Mouse (Mus musculus) embryonic facial prominence, embryonic 11.5 days (tissue): Measurements from ENCODE around the gene Col18a1. TPM values are rescaled to one million over a fixed set of nuclear protein-coding genes. Genes with fewer than 3 reads are reported as not detected.

ENCODE experiments used
- ATAC-seq: fragments of 200-750 bp; cut with Nextera tagmentation; replicated peaks from 2 replicates; pipeline ENCODE4 v1.8.0; 2017; ENCODE audit warnings: low read depth; ENCODE audit not compliant: insufficient number of reproducible peaks, low FRiP score, low TSS enrichment
- DNase-seq: peaks from one replicate; pipeline ENCODE4 v3.0.0-alpha.2; 2015; ENCODE audit warnings: low spot score
- H3K27ac ChIP-seq: fragments of 300-500 bp; sonication (generic); replicated peaks from 2 replicates; pipeline ENCODE4 v1.5.1; 2014; ENCODE audit warnings: mild to moderate bottlenecking, low read depth, low read length, control low read depth
- H3K27me3 ChIP-seq: fragments of 300-500 bp; sonication (generic); 2 replicates; pipeline ENCODE4 v1.6.1; 2014; ENCODE audit warnings: mild to moderate bottlenecking, low read length, moderate library complexity, mixed read lengths; ENCODE audit not compliant: control insufficient read depth, insufficient read depth
- H3K36me3 ChIP-seq: fragments of 300-500 bp; sonication (generic); replicated peaks from 2 replicates; pipeline ENCODE4 v1.6.1; 2014; ENCODE audit warnings: low read depth, mild to moderate bottlenecking, low read length, moderate library complexity, mixed read lengths; ENCODE audit not compliant: control insufficient read depth, insufficient read depth
- H3K4me1 ChIP-seq: fragments of 300-500 bp; sonication (generic); 2 replicates; pipeline ENCODE4 v1.6.1; 2014; ENCODE audit warnings: low read length, mixed read lengths; ENCODE audit not compliant: control insufficient read depth, insufficient read depth
- H3K4me2 ChIP-seq: fragments of 300-500 bp; sonication (generic); 2 replicates; pipeline ENCODE4 v1.6.1; 2014; ENCODE audit warnings: low read depth, mild to moderate bottlenecking, control low read depth, low read length, moderate library complexity
- H3K4me3 ChIP-seq: fragments of 300-500 bp; sonication (generic); 2 replicates; pipeline ENCODE4 v1.5.1; 2014; ENCODE audit warnings: low read depth, low read length, control low read depth
- H3K9ac ChIP-seq: fragments of 300-500 bp; sonication (generic); replicated peaks from 2 replicates; pipeline ENCODE4 v1.6.1; 2014; ENCODE audit warnings: mild to moderate bottlenecking, control low read depth, low read length
- H3K9me3 ChIP-seq: fragments of 300-500 bp; sonication (generic); replicated peaks from 2 replicates; pipeline ENCODE4 v1.6.1; 2016; ENCODE audit warnings: mild to moderate bottlenecking, low read length, inconsistent platforms, mixed read lengths; ENCODE audit not compliant: control insufficient read depth
- WGBS: fragments of 180-500 bp; shearing (Covaris S2); extraction: QIAGEN DNeasy Blood & Tissue Kit; methylation state at CpG from one replicate; pipeline ENCODE4 v1.1.7; 2014; 5-methylcytosine and 5-hydroxymethylcytosine counted together
- polyA plus RNA-seq: library from polyadenylated mRNA; unstranded; fragments of >200 nt; fragmentation: Nextera tagmentation; extraction: Ambion mirVana; gene quantifications from 2 replicates; pipeline ENCODE4 v1.2.1, GENCODE M21; 2014

Col18a1 gene
- polyA plus RNA-seq, 1 experiment from 2014 or later: 55.5 TPM

DNA sequence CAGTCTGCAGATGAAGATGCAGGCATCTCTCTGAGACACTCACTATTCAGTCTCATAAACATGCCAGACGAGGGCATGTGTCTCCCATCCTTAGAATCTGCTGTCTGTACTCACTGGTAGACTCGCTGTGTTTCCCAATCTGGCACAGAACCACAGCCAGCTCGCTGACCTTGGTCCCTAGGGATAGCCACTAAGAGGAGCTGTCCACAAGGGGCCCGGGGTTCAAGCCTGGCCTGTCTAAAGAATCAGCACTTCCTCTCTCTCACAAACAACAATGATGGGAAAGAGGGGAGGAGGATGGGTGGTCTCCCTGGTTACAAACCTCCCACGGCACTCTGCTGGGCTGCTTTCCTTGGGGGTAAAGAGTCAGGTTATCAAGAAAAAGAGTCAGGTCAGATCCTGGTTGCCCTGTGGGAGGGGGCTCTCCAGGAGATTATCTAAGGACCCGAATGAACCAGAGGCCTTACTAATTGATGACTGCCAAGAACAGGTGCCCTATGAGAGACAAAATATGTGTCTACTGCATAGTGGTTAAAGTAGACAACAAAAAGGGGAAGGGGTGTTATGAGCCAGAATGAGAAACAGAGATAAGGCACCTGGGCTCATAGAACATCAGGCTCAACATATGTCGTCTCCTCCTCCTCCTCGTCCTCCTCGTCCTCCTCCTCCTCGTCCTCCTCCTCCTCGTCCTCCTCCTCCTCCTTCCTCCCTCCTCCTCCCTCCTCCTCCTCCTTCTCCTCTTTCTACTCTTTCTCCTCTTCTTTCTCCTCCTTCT lies 8.9 kb downstream of the Col18a1 start:
- peaks cover 3% of the 10 kb centered on the region for H3K4me1 ChIP-seq
- H3K9me3 ChIP-seq: no peaks in the 10 kb centered on the region
- 32% methylated on average over 9 of the region's 11 CpGs for WGBS
- H3K4me2 ChIP-seq: no peak overlapping the region; the same call in 1 of the 2 replicates
- H3K27ac ChIP-seq: no peak overlapping the region
- H3K4me3 ChIP-seq: no peak overlapping the region
- no peak for DNase-seq
- no peaks in the 10 kb centered on the region for H3K27me3 ChIP-seq
- no peaks in the 10 kb centered on the region for H3K36me3 ChIP-seq
- no peak overlapping the region for H3K9ac ChIP-seq
- ATAC-seq: no peak

- H3K27ac ChIP-seq: no peak overlapping the region
- H3K4me2 ChIP-seq: no peak overlapping the region
- peaks cover 12% of the 10 kb centered on the region for H3K4me1 ChIP-seq
- no peaks in the 10 kb centered on the region for H3K27me3 ChIP-seq
- no peaks in the 10 kb centered on the region for H3K9me3 ChIP-seq
- no peak overlapping the region for H3K9ac ChIP-seq
- peak; percentile 82 for DNase-seq
- no peak overlapping the region for H3K4me3 ChIP-seq
- WGBS: 11% methylated on average over 2 of the region's 2 CpGs
- peak; percentile 76 for ATAC-seq
- H3K36me3 ChIP-seq: no peaks in the 10 kb centered on the region
These were observed 14.1 kb downstream of the Col18a1 start for GRCm38 (mm10) chr10:77152178-77152621.

DNA sequence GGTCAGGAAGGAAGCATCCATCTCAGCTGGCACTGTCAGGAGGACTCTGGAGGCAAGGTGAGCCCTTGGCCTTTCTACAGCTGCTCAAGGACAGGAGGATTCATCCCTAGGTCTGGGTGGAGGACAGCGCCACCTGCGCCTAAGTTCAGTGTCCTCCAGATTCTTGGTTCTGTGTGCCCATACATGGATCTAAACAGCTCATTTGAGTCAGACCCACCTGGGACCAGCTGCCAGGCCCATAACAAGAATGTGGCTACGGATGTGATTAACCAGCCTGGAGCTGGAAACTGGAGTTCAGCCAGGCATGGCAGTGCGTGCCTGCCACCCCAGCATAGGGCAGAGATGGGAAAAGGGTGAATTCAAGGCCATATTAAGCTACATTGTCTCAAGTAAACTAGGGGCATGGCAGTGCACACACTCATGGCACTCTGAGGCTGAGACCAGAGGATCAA lies 14.8 kb downstream of the Col18a1 start:
- no peaks in the 10 kb centered on the region for H3K36me3 ChIP-seq
- 57% methylated on average over 4 of the region's 4 CpGs for WGBS
- no peak overlapping the region for H3K4me3 ChIP-seq
- H3K9me3 ChIP-seq: no peaks in the 10 kb centered on the region
- peak overlapping the region; percentile 42 for H3K27ac ChIP-seq
- H3K9ac ChIP-seq: 0 out of 2 replicates have a peak overlapping the region, but pooled peaks have one; percentile 14
- no peak for DNase-seq
- peaks cover 15% of the 10 kb centered on the region for H3K4me1 ChIP-seq
- no peaks in the 10 kb centered on the region for H3K27me3 ChIP-seq
- 0 out of 2 replicates have a peak, but pooled peaks have one; percentile 4 for ATAC-seq
- no peak overlapping the region for H3K4me2 ChIP-seq

DNA sequence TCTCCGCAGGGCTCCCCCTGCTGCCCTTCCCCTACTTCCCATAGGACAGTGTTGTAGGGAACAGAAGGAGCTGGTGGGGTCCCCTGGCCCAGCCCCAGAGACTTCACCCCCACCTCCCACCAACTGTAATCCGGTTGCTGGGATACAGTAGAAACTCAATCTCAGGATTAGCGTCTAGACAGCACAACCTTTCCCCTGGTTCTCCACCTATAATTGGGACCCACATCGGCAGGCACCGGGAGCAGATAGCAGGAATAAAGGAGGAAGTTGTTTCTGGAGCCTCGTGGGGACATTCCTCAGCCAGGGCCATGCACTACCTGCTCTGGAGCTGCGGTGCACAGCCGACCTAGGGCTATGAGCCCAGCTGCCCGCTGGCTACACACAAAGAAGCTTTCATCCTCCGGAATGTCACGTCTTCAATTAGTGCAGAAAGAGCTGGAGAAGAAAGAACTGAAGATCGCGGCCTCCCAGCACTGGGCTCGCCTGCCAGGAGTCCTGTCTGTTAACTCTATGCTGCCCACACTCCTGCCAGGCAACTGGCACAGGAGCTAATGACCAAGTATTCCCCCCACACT lies 15.3 kb downstream of the Col18a1 start:
- Histone ChIP-seq H3K27ac (peak overlapping the region; percentile 42), H3K36me3 (no peaks in the 10 kb centered on the region), H3K9me3 (no peaks in the 10 kb centered on the region), H3K4me3 (no peak overlapping the region), H3K27me3 (no peaks in the 10 kb centered on the region), H3K4me2 (0 out of 2 replicates have a peak overlapping the region, but pooled peaks have one; percentile 17), H3K9ac (0 out of 2 replicates have a peak overlapping the region, but pooled peaks have one; percentile 14), H3K4me1 (peaks cover 15% of the 10 kb centered on the region)
- 3% methylated on average over 14 of the region's 14 CpGs for WGBS
- DNase-seq (peak; percentile 74), ATAC-seq (peak; percentile 45)

GRCm38 (mm10) chr10:77150016-77150415 lies 16.3 kb downstream of the Col18a1 start:
- no peak overlapping the region for H3K4me3 ChIP-seq

DNA sequence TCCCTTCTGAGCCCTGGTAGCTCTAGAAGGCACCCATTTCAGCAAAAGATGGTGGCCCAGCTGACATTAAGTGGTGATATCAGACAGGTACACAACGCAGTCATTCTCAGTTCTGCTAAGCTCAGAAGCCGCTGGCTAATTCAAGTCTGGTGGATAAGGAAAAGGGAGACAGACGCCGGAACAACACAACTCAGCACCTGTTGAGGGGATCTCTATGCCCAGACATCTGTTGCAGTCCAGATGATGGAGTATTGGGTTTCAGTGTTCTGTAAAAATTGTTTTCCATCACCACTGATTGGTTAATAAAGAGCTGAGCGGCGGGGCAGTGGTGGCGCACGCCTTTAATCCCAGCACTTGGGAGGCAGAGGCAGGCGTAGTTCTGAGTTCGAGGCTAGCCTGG lies 18.8 kb downstream of the Col18a1 start:
- no peak overlapping the region for H3K27ac ChIP-seq
- ATAC-seq: no peak
- H3K4me1 ChIP-seq: peaks cover 15% of the 10 kb centered on the region
- no peak for DNase-seq
- no peaks in the 10 kb centered on the region for H3K9me3 ChIP-seq
- H3K9ac ChIP-seq: no peak overlapping the region
- no peaks in the 10 kb centered on the region for H3K27me3 ChIP-seq
- H3K36me3 ChIP-seq: no peaks in the 10 kb centered on the region
- 85% methylated on average over 10 of the region's 10 CpGs for WGBS
- H3K4me3 ChIP-seq: no peak overlapping the region
- no peak overlapping the region for H3K4me2 ChIP-seq

More at GRCm38 (mm10) chr10:77150016-77150415, 16.3 kb downstream of the Col18a1 start:
- ATAC-seq: no peak
- Histone ChIP-seq H3K4me2 (no peak overlapping the region), H3K27me3 (no peaks in the 10 kb centered on the region), H3K9ac (no peak overlapping the region), H3K27ac (peak overlapping the region; percentile 42; the same call in 1 of the 2 replicates), H3K9me3 (no peaks in the 10 kb centered on the region), H3K4me1 (peaks cover 15% of the 10 kb centered on the region), H3K36me3 (no peaks in the 10 kb centered on the region)
- peak; percentile 31 for DNase-seq
- 39% methylated on average over 8 of the region's 8 CpGs for WGBS

DNA sequence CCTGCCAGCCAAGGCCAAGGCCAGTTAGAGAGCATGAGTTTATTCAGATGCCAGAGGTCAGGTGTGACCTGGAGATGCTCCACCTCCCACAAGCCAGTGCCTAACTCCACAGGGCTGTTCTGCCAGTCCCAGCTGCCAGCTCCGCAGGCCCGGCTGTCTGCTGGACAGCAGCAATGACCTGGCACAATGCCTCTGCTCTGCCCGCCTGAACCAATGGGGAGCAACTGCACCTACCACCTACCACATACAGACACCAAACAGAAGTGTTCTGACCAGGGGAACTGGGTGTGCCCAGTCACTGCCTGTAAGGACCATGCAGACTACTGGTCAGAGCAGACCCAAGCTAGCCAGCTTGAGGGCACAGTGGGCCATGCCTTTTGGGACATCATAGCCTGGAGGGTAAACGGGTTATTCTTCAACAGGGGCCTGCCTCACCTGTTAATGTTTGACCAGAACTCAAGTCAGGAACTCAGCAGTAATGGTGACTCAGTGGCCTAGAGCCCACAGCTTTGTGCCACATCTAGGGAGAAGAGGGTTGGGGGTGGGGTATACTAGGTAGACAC lies 19.4 kb downstream of the Col18a1 start:
- H3K27me3 ChIP-seq: no peaks in the 10 kb centered on the region
- H3K4me3 ChIP-seq: no peak overlapping the region
- H3K4me2 ChIP-seq: no peak overlapping the region
- peaks cover 15% of the 10 kb centered on the region for H3K4me1 ChIP-seq
- ATAC-seq (no peak), DNase-seq (no peak)
- H3K9ac ChIP-seq: no peak overlapping the region
- H3K36me3 ChIP-seq: no peaks in the 10 kb centered on the region
- no peak overlapping the region for H3K27ac ChIP-seq
- H3K9me3 ChIP-seq: no peaks in the 10 kb centered on the region
- WGBS: 80% methylated on average over 4 of the region's 4 CpGs

DNA sequence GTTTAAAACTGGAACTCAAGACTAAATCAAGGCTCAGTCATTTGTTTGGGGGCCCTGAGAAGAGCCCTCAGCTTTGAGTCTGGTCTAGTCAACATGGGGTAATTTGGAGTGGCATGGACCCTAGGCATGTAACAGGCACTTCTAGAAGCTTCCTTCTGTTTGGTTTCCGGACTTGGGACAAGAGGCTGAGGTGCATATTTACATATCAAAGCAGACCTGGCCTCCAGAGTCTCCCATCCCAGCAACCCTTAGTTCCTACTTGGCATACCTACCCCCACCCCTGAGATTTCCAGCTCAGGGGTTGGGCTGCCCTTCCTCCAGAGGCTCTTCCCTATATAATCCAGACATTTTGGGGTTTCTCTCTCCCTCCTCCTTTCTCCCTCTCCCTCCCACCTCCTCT lies 20.4 kb downstream of the Col18a1 start:
- DNase-seq (no peak), ATAC-seq (no peak)
- Histone ChIP-seq H3K4me3 (no peak overlapping the region), H3K36me3 (no peaks in the 10 kb centered on the region), H3K27me3 (no peaks in the 10 kb centered on the region), H3K4me1 (peaks cover 7% of the 10 kb centered on the region), H3K27ac (no peak overlapping the region), H3K9me3 (no peaks in the 10 kb centered on the region), H3K9ac (no peak overlapping the region), H3K4me2 (no peak overlapping the region)
- 59% methylated on average over 1 of the region's 1 CpGs for WGBS
